Mouse (Mus musculus) megakaryocyte-erythroid progenitor cell, adult 5 weeks (primary cell): Measurements from ENCODE around the gene Ldlr. TPM values are rescaled to one million over a fixed set of nuclear protein-coding genes. Genes with fewer than 3 reads are reported as not detected.

Experiments
- polyA plus RNA-seq: library from polyadenylated mRNA; stranded (reverse); fragments of >175 nt; gene quantifications from 2 replicates; pipeline ENCODE4 v1.2.3, GENCODE M21; 2012

Ldlr gene
- 26.7 and 29.8 TPM in 2 replicates for polyA plus RNA-seq

DNA sequence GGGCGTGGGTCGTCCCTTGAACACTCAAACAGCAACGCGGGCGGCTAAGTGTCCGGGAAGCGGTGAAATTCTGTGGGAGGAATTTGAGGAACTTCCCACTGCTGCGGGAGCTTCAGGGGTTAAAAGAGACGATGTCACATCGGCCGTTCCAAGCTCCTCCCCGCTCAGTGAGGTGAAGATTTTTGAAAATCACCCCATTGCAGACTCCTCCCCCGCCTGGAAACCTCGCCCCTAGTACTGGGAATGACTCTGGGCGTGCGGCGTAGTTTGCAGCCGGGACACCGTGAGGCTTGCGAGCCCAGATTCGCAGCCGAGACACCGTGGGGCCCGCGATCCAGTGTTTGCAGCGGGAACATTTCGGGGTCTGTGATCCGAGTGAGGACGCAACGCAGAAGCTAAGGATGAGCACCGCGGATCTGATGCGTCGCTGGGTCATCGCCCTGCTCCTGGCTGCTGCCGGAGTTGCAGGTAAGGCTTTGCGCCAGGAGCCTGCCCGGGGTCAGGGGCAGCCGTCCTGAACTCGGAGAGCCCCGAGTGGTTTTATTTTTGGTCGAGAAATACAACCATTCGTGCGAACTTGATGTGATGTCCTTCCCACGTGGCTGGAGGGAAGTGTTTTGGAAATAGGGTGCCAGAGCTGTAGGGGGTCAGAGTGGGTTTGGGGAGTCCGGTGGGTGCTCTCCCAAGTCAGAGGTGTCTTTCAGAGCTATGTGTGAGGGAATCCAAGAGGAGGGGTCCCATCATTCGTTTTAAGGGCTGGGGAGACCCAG, at the start of gene Ldlr:
TSS of gene Ldlr (plus strand) at position 107 of the 770 bp plus-strand sequence.

DNA sequence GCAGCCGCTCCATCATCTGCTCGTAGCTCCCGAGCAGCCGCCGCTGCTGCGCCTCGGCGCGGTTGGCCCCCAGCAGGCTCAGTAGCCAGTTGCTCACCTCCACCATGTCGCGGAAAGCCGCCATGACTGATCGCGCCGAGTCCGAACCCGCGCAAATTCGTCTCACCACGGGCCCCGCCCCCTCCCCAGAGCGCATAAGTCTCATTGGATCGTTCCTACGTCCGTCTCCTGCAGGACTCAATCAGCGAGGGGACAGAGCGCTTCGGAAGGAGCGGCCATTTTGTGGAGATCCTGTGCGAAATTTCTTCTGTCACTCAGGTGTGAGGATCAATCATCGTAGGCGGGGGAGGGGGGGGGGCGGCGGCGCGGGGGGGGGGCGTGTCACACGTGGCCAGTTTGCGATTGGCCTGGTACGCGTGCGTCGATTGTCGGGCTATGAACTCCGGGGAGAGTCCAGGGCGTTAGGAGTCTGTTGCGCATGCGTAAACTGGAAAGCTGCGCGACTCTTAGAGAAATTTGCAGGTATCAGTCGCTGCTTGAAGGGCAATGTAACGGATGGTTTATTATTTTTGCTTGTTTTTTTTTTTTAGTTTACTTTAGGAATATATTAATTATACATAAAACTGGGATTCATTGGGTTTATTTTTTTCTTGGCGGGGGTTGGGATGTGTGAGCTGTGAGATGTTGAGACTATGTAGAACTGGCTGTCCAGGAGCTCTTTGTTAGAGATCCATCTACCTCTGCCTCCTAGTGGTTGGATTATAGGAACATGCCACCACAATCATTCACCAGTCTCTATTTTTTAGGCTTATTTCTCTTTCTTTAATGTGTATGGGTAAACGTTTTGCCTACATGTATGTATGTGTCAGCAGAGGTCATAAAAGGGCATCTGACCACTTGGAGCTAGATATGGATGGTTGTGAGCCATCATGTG, 37.1 kb downstream of the Ldlr start, which contains the start of gene Spc24:
TSS of gene Spc24 (minus strand) at position 149 of the 934 bp plus-strand sequence.

DNA sequence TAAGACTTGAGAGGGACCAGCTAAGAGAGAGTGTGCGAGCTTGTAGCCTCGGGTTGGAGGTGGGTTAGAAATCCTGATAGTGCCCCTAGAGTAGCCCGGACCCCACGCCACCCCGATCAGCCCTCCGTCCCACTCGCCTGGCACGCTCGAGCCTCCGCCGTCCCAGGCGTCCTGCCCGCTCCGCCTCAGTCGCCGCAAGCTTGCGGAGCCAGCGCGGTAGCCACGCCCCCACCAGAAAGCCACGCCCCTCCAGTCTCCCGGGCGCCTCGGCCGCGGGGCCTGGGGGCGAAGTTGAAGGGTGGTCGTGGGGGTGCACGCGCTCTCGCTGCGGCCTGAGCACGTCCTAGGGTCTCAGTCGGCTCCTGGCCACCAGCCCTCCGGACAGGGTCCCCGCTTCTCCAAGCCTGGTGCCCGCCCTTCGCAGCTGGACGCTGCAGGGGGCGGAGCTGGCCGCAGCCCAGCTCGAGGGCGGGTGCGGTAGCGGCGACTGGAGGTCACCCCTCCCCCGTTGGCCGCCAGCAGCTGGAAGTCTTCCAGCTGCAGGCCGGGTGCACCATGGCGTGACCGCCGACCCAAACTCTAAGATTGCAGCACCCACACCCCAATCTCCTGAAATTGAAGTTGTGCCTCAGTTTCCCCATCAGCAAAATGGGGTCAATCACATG, 75.2 kb downstream of the Ldlr start, which contains the start of gene Kank2:
TSS of gene Kank2 (minus strand) at position 400 of the 665 bp plus-strand sequence.

Other genes starting within 250 kb of the Ldlr start
- gene Tmed1, start 213.2 kb upstream of the Ldlr start, polyA plus RNA-seq: 10.9 and 14.0 TPM in 2 replicates
- gene AB124611, start 197.3 kb upstream of the Ldlr start, polyA plus RNA-seq: 15.6 and 49.8 TPM in 2 replicates
- 143 TPM in 2 replicates for gene Carm1, start 176.6 kb upstream of the Ldlr start, polyA plus RNA-seq
- 23.6 and 24.1 TPM in 2 replicates for gene Timm29, start 130.8 kb upstream of the Ldlr start, polyA plus RNA-seq
- 6.4 and 8.6 TPM in 2 replicates for gene Yipf2, start 130.7 kb upstream of the Ldlr start, polyA plus RNA-seq
- 227 and 251 TPM in 2 replicates for gene Smarca4, start 107.3 kb upstream of the Ldlr start, polyA plus RNA-seq
- 101 and 106 TPM in 2 replicates for gene Spc24, start 36.8 kb downstream of the Ldlr start, polyA plus RNA-seq
- 1.9 and 2.9 TPM in 2 replicates for gene Kank2, start 75.3 kb downstream of the Ldlr start, polyA plus RNA-seq
- gene Angptl8, start 112.0 kb downstream of the Ldlr start, polyA plus RNA-seq: 1.7 and 3.7 TPM in 2 replicates
- 3.1 and 4.8 TPM in 2 replicates for gene Dock6, start 129.2 kb downstream of the Ldlr start, polyA plus RNA-seq
- gene Rab3d, start 194.7 kb downstream of the Ldlr start, polyA plus RNA-seq: 35.5 and 43.8 TPM in 2 replicates
- gene Ccdc159, start 204.0 kb downstream of the Ldlr start, polyA plus RNA-seq: 0.26 and 0.54 TPM in 2 replicates
- gene Tmem205, start 204.1 kb downstream of the Ldlr start, polyA plus RNA-seq: 28.8 and 33.9 TPM in 2 replicates
- 1.9 and 2.5 TPM in 2 replicates for gene Plppr2, start 213.6 kb downstream of the Ldlr start, polyA plus RNA-seq
- gene Swsap1, start 232.3 kb downstream of the Ldlr start, polyA plus RNA-seq: 5.8 and 8.1 TPM in 2 replicates
- gene Epor, start 240.0 kb downstream of the Ldlr start, polyA plus RNA-seq: 45.2 and 62.0 TPM in 2 replicates